ENCODE assay signal across 14 mouse cellular contexts in genomic region chr17:14247931-14248330, GRCm38 (mm10). TPM values are rescaled to one million over a fixed set of nuclear protein-coding genes. Genes with fewer than 3 reads are reported as not detected.
DNase-seq lines count a peak whose midpoint lies in the region; ATAC-seq and TF ChIP-seq lines count a peak whose summit lies in the region.
"Had no signal": no experiment of that assay in that cellular context is flagged by ENCODE, and none has a peak within 500 bp of the region (broad histone marks: within the 10 kb centered on the region; RNA-seq: fewer than 3 reads in every experiment).

No protein-coding gene starts in this region.

- no peak overlapping the region for H3K4me3 ChIP-seq in thymus, adult 2 months (ENCODE audit: control insufficient read depth, insufficient read depth, low read length)
- H3K4me3 ChIP-seq in intestine, postnatal 0 days (ENCODE audit: low read depth, low read length) = no peak overlapping the region
- H3K4me3 ChIP-seq in heart, embryonic 11.5 days (ENCODE audit: low read depth, low read length) = no peak overlapping the region
- H3K4me3 ChIP-seq: embryonic facial prominence, embryonic 12.5 days; heart, embryonic 12.5 days; liver, embryonic 12.5 days had no signal

- no peak overlapping the region for H3K4me2 ChIP-seq in intestine, postnatal 0 days (replicated peaks; ENCODE audit: low read depth)
- H3K4me2 ChIP-seq in heart, embryonic 11.5 days = no peak overlapping the region
- H3K4me2 ChIP-seq: embryonic facial prominence, embryonic 12.5 days; heart, embryonic 12.5 days; hindbrain, embryonic 14.5 days; liver, embryonic 12.5 days had no signal

- peak; percentile 32 for DNase-seq in cerebellum, adult 11-12 months
- no peak for DNase-seq in cerebellum, postnatal 4 days (ENCODE audit: low spot score in 2 of 2)
- DNase-seq in frontal cortex, postnatal 10 days (ENCODE audit: low spot score in 2 of 2) = peak; percentile 54 to 69
- peak; percentile 63 for DNase-seq in left cerebral cortex, adult 11 months (ENCODE audit: low spot score)
- peak; percentile 57 for DNase-seq in right cerebral cortex, postnatal 14 days
- DNase-seq in thymus, adult 2 months = no peak
- DNase-seq: kidney, postnatal 14 days; lung, postnatal 4 days had no signal

- no peak for TF ChIP-seq CTCF in thymus, adult 2 months (IDR thresholded peaks at IDR 0.05; ENCODE audit: borderline replicate concordance, control insufficient read depth, extremely low read depth, insufficient read depth, low read length, poor library complexity)
- no peak for TF ChIP-seq CTCF in intestine, postnatal 0 days (IDR thresholded peaks at IDR 0.05; ENCODE audit: low read depth)

- no peak for TF ChIP-seq POLR2A in thymus, adult 2 months (IDR thresholded peaks at IDR 0.05; ENCODE audit: control insufficient read depth, extremely low read depth, insufficient read depth, low read length, poor library complexity)

- H3K4me1 ChIP-seq in thymus, adult 2 months (replicated peaks; ENCODE audit: control insufficient read depth, insufficient read depth, low read length) = no peaks in the 10 kb centered on the region
- H3K4me1 ChIP-seq in intestine, postnatal 0 days (replicated peaks; ENCODE audit: control insufficient read depth, insufficient read depth, low read length) = 0 out of 2 replicates have a peak, but pooled peaks cover 2% of the 10 kb centered on the region
- no peaks in the 10 kb centered on the region for H3K4me1 ChIP-seq in heart, embryonic 11.5 days (ENCODE audit: control insufficient read depth, insufficient read depth, low read length)

- no peaks in the 10 kb centered on the region for H3K27me3 ChIP-seq in thymus, adult 2 months (ENCODE audit: control insufficient read depth, insufficient read depth, low read length)
- no peaks in the 10 kb centered on the region for H3K27me3 ChIP-seq in intestine, postnatal 0 days (replicated peaks; ENCODE audit: control insufficient read depth, insufficient read depth, low read length)
- peaks cover 47% of the 10 kb centered on the region for H3K27me3 ChIP-seq in heart, embryonic 11.5 days (ENCODE audit: control insufficient read depth, insufficient read depth, low read length)

- WGBS in thymus, adult 2 months = 92% methylated on average over 8 of the region's 8 CpGs
- WGBS in intestine, postnatal 0 days = 91% methylated on average over 8 of the region's 8 CpGs
- WGBS in heart, embryonic 11.5 days (ENCODE audit: insufficient replicate concordance) = 87% methylated on average over 8 of the region's 8 CpGs

- H3K36me3 ChIP-seq in thymus, adult 2 months (ENCODE audit: control insufficient read depth, insufficient read depth, low read length) = no peaks in the 10 kb centered on the region
- no peaks in the 10 kb centered on the region for H3K36me3 ChIP-seq in intestine, postnatal 0 days (ENCODE audit: control insufficient read depth, insufficient read depth)
- H3K36me3 ChIP-seq in heart, embryonic 11.5 days (ENCODE audit: control insufficient read depth, insufficient read depth, low read length) = no peaks in the 10 kb centered on the region
- H3K36me3 ChIP-seq: embryonic facial prominence, embryonic 12.5 days; heart, embryonic 12.5 days; liver, embryonic 12.5 days had no signal

- H3K27ac ChIP-seq in thymus, adult 2 months (ENCODE audit: control insufficient read depth, insufficient read depth, low read length) = no peak overlapping the region
- H3K27ac ChIP-seq in intestine, postnatal 0 days (ENCODE audit: low read depth, low read length) = no peak overlapping the region
- no peak overlapping the region for H3K27ac ChIP-seq in heart, embryonic 11.5 days (ENCODE audit: low read depth, low read length)
- H3K27ac ChIP-seq: embryonic facial prominence, embryonic 12.5 days; hindbrain, embryonic 14.5 days; liver, embryonic 12.5 days had no signal

- H3K9me3 ChIP-seq in intestine, postnatal 0 days (ENCODE audit: control insufficient read depth) = no peaks in the 10 kb centered on the region
- H3K9me3 ChIP-seq in heart, embryonic 11.5 days (replicated peaks; ENCODE audit: control insufficient read depth, low read length) = no peaks in the 10 kb centered on the region
- H3K9me3 ChIP-seq: embryonic facial prominence, embryonic 12.5 days; heart, embryonic 12.5 days; liver, embryonic 12.5 days had no signal

- ATAC-seq in intestine, postnatal 0 days = no peak
- ATAC-seq in heart, embryonic 11.5 days (replicated peaks; ENCODE audit: insufficient number of reproducible peaks, low FRiP score, low TSS enrichment) = no peak
- ATAC-seq: liver, embryonic 12.5 days had no signal

- H3K9ac ChIP-seq in intestine, postnatal 0 days (ENCODE audit: low read depth, low read length) = no peak overlapping the region
- H3K9ac ChIP-seq in heart, embryonic 11.5 days (ENCODE audit: low read depth, low read length) = no peak overlapping the region
- H3K9ac ChIP-seq: embryonic facial prominence, embryonic 12.5 days; heart, embryonic 12.5 days; hindbrain, embryonic 14.5 days; liver, embryonic 12.5 days had no signal

RNA-seq across cellular contexts. Expression of gene Smoc2, which starts 31.4 kb away (rescaled TPM):
- polyA plus RNA-seq in thymus, adult 2 months (2012; rRNA removed) = 15.6 and 17.8 TPM in 2 replicates
- 62.7 and 63.4 TPM in 2 replicates for polyA plus RNA-seq in intestine, postnatal 0 days (2015; fragmentation: Nextera tagmentation; extraction: Ambion mirVana)
- polyA plus RNA-seq in heart, embryonic 11.5 days (2014; fragmentation: Nextera tagmentation; extraction: Ambion mirVana) = 22.7 and 25.7 TPM in 2 replicates

RNA-seq across cellular contexts. Expression of gene Dact2, which starts 43.8 kb away (rescaled TPM):
- 37.4 and 45.8 TPM in 2 replicates for polyA plus RNA-seq in thymus, adult 2 months (2012; rRNA removed)
- polyA plus RNA-seq in intestine, postnatal 0 days (2015; fragmentation: Nextera tagmentation; extraction: Ambion mirVana) = 6.2 and 7.8 TPM in 2 replicates
- polyA plus RNA-seq in heart, embryonic 11.5 days (2014; fragmentation: Nextera tagmentation; extraction: Ambion mirVana) = 1.8 and 2.7 TPM in 2 replicates

Comparison
In these comparisons a context has a peak if more than half of its experiments do, and no peak if none do; other contexts are left out.
1. DNase-seq: peak in cerebellum, adult 11-12 months (single experiment), frontal cortex, postnatal 10 days (2 of 2), left cerebral cortex, adult 11 months (single experiment) and right cerebral cortex, postnatal 14 days (single experiment); none in cerebellum, postnatal 4 days (0 of 2) and thymus, adult 2 months (single experiment).